Mouse (Mus musculus) myocyte (in vitro differentiated cells): ENCODE results near the gene Hjurp. TPM values are rescaled to one million over a fixed set of nuclear protein-coding genes. Genes with fewer than 3 reads are reported as not detected.
A peak's percentile ranks its signal among the peaks of the same experiment; 100 is the strongest.

Source experiments
- H3K27me3 ChIP-seq: one replicate; pipeline ENCODE4 v1.6.1; 2011; ENCODE audit not compliant: control insufficient read depth, insufficient read depth, insufficient read length
- H3K36me3 ChIP-seq: one replicate; pipeline ENCODE4 v1.6.1; 2011; ENCODE audit not compliant: control insufficient read depth, insufficient read depth
- H3K4me2 ChIP-seq: one replicate; pipeline ENCODE4 v1.6.1; 2011; ENCODE audit warnings: low read depth, control low read depth
- H3K4me3 ChIP-seq: one replicate; pipeline ENCODE4 v1.5.1; 2011; ENCODE audit warnings: mild to moderate bottlenecking, control low read depth, moderate library complexity
- H3K79me2 ChIP-seq: one replicate; pipeline ENCODE4 v1.6.1; 2011; ENCODE audit not compliant: control insufficient read depth, insufficient read depth
- H3ac ChIP-seq: one replicate; pipeline ENCODE4 v1.6.1; 2011; ENCODE audit not compliant: control insufficient read depth, insufficient read length
- CEBPB ChIP-seq: IDR thresholded peaks from 2 replicates; pipeline ENCODE4 v1.6.1; 2011; ENCODE audit warnings: mild to moderate bottlenecking, moderate library complexity; ENCODE audit not compliant: poor library complexity, insufficient read depth, severe bottlenecking
- E2F4 ChIP-seq: IDR thresholded peaks from one replicate; pipeline ENCODE4 v1.6.1; 2011; ENCODE audit warnings: mild to moderate bottlenecking, control low read depth, moderate library complexity; ENCODE audit not compliant: insufficient read depth
- MAX ChIP-seq: IDR thresholded peaks from one replicate; pipeline ENCODE4 v1.6.1; 2011; ENCODE audit warnings: low read depth, mild to moderate bottlenecking, control low read depth
- MYOD1 ChIP-seq, 3 experiments: IDR thresholded peaks; one replicate each; pipeline ENCODE4 v1.6.1; 2011; ENCODE audit warnings: control low read depth in 2 of 3, low read depth in 2 of 3, mild to moderate bottlenecking in 2 of 3, moderate library complexity in 1 of 3; ENCODE audit not compliant: insufficient read length in 2 of 3, control insufficient read depth in 1 of 3
- MYOG ChIP-seq, 3 experiments: IDR thresholded peaks; one replicate each; pipeline ENCODE4 v1.6.1; 2011; ENCODE audit warnings: control low read depth in 2 of 3, low read depth in 2 of 3, mild to moderate bottlenecking in 2 of 3; ENCODE audit not compliant: insufficient read length in 2 of 3, control insufficient read depth in 1 of 3, insufficient read depth in 1 of 3
- POLR2A ChIP-seq: IDR thresholded peaks from one replicate; pipeline ENCODE4 v1.6.1; 2011; ENCODE audit warnings: low read depth, mild to moderate bottlenecking, control low read depth, moderate library complexity; ENCODE audit not compliant: insufficient read length
- POLR2AphosphoS2 ChIP-seq: IDR thresholded peaks from one replicate; pipeline ENCODE4 v1.6.1; 2011; ENCODE audit warnings: low read depth, control low read depth; ENCODE audit not compliant: insufficient read length
- REST ChIP-seq: IDR thresholded peaks from one replicate; pipeline ENCODE4 v1.6.1; 2011; ENCODE audit warnings: mild to moderate bottlenecking, control low read depth, moderate library complexity; ENCODE audit not compliant: insufficient read depth, insufficient read length
- SRF ChIP-seq: IDR thresholded peaks from one replicate; pipeline ENCODE4 v1.6.1; 2011; ENCODE audit warnings: low read depth; ENCODE audit not compliant: control insufficient read depth, insufficient read length
- TCF12 ChIP-seq: IDR thresholded peaks from one replicate; pipeline ENCODE4 v1.6.1; 2011; ENCODE audit warnings: mild to moderate bottlenecking, control low read depth; ENCODE audit not compliant: poor library complexity, insufficient read depth, severe bottlenecking
- TCF3 ChIP-seq: IDR thresholded peaks from one replicate; pipeline ENCODE4 v1.6.1; 2011; ENCODE audit warnings: low read depth, control low read depth; ENCODE audit not compliant: insufficient read length
- USF1 ChIP-seq: IDR thresholded peaks from one replicate; pipeline ENCODE4 v1.6.1; 2011; ENCODE audit warnings: low read depth, mild to moderate bottlenecking, control low read depth, moderate library complexity
- polyA plus RNA-seq: library from polyadenylated mRNA; unstranded; fragments of >200 nt; fragmentation: generic; extraction: Trizol; gene quantifications from one replicate; pipeline ENCODE4 v1.2.1, GENCODE M21; 2012; ENCODE audit warnings: missing spikeins

The Hjurp gene
- polyA plus RNA-seq, 1 experiment, result 37.7 TPM

DNA sequence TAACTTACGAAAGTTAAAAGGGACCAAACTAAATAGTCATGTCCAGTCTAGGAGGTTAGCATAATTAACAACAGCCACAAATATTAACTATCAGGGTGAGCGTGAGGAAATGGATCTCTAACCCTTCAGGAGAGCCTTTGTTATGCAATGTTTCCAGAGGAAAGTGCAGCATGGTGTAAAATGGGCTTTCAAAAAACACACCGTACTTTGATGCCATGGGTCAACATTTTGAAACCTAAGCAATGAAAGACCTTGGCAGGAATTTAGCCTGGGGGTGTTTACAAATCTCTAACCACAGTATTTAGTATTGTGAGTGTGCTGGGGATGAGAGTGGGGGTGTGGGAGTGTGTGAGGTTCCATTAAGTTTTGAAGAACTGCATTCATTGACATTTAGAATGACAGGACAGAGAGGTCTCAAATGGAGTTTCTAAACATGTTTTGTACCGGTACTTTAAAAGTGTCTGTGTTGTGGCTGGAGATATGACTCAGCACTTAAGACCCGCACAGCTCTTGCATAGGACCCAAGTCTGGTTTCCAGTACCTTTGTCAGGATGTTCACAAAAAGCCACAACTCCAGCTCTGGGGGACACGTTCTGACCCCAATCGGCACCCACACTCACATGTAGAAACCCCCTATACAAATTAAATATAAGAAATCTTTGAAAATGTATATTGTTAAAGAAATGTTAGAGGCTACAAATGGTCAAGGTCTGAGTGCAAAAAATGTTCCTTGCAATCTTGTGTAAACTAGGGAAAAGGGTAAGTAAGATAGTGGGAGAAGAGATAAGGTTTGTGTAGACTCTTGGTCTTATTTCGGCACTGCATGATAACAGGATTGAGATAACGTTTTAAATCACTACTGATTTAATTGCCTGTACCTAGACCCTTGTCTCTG is 1.9 kb upstream of the Hjurp start:
- no peak overlapping the region for H3ac ChIP-seq
- TF ChIP-seq TCF3, result no peak
- no peak for TF ChIP-seq MYOG (IDR thresholded peaks at IDR 0.05; ENCODE audit: control insufficient read depth in 1 of 3, insufficient read depth in 1 of 3, insufficient read length in 2 of 3, low read depth in 2 of 3)
- TF ChIP-seq USF1, result no peak
- no peak for TF ChIP-seq CEBPB
- no peak for TF ChIP-seq POLR2AphosphoS2
- no peak for TF ChIP-seq POLR2A
- TF ChIP-seq SRF, result no peak
- TF ChIP-seq REST, result no peak
- no peak for TF ChIP-seq E2F4
- no peak for TF ChIP-seq MAX
- TF ChIP-seq TCF12, result no peak
- TF ChIP-seq MYOD1 (IDR thresholded peaks at IDR 0.05; ENCODE audit: control insufficient read depth in 1 of 3, insufficient read length in 2 of 3, low read depth in 2 of 3), result no peak
- H3K4me2 ChIP-seq, result no peak overlapping the region
- H3K4me3 ChIP-seq, result no peak overlapping the region
- peaks cover 28% of the 10 kb centered on the region for H3K79me2 ChIP-seq
- no peaks in the 10 kb centered on the region for H3K27me3 ChIP-seq
- H3K36me3 ChIP-seq, result peaks cover 8% of the 10 kb centered on the region

DNA sequence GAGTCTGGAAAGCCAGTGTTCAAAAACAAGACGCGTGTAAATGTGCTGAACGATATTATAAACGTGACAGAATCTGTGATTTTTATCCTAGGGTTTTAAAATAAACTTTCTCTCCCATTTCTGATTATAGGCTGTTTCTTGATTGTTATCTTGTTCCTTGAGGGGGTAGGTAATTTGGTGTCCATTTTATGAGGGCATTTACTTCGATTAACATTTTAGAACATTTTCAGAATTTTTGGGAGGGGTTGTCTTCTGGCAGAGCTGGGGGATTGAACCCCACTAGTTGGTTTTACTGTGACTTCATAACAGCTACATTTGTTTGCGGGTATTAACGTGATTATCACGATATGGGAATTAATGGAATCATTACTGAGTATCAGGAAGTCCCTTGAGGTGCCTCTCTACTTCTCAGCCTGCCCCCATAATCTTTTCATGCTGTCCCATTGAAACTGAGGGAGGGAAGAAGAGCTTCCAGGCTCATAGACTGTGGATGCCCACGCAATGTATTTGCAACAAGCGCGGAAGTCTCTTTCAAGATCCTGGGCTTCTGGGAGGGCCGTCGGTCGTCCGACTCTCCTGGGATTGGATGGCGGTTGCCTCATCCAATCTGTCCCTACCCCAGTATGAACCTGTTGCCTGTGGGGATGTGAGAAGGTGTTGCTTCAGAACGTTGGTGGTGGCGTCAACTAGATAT is 532 bp upstream of the Hjurp start:
- H3K4me2 ChIP-seq, result peak overlapping the region; percentile 57
- peak overlapping the region; percentile 44 for H3K4me3 ChIP-seq
- peaks cover 38% of the 10 kb centered on the region for H3K79me2 ChIP-seq
- TF ChIP-seq TCF12, result no peak
- no peak for TF ChIP-seq MYOG (IDR thresholded peaks at IDR 0.05; ENCODE audit: control insufficient read depth in 1 of 3, insufficient read depth in 1 of 3, insufficient read length in 2 of 3, low read depth in 2 of 3)
- TF ChIP-seq POLR2A, result no peak
- TF ChIP-seq SRF, result no peak
- no peak for TF ChIP-seq USF1
- TF ChIP-seq TCF3, result no peak
- TF ChIP-seq POLR2AphosphoS2, result no peak
- no peak for TF ChIP-seq REST
- no peak for TF ChIP-seq E2F4
- TF ChIP-seq CEBPB, result no peak
- TF ChIP-seq MAX, result no peak
- TF ChIP-seq MYOD1 (IDR thresholded peaks at IDR 0.05; ENCODE audit: control insufficient read depth in 1 of 3, insufficient read length in 2 of 3, low read depth in 2 of 3), result no peak
- H3ac ChIP-seq, result peak overlapping the region; percentile 1
- H3K27me3 ChIP-seq, result no peaks in the 10 kb centered on the region
- peaks cover 16% of the 10 kb centered on the region for H3K36me3 ChIP-seq

DNA sequence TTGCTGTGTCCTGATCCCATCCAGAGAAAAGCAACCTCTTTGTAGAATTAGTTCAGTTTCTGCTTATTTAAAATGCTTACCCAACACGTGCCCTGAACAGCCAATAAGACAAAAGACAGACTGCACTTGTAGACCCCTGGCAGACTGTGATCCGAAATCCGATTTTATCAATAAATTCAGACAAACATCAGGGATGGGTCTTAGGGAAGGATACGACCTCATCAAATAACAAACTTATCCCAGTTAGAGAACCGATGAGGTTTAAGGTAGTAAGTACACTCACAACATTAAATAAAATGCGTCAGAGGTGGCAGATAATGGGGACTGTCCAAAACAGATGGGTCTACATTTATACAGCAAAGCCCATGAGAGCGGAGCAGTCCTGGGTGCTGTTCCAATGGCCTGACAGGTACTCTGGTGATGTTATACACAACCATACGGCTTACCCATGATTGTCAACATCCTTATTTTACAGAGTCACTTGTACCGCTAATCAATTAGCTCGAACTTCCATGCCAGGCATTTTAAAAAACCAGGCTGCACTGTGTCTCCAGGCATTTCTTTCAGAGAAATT is 822 bp downstream of the Hjurp start:
- peak overlapping the region; percentile 1 for H3ac ChIP-seq
- H3K79me2 ChIP-seq, result peaks cover 38% of the 10 kb centered on the region
- H3K36me3 ChIP-seq, result peaks cover 20% of the 10 kb centered on the region
- H3K4me3 ChIP-seq, result peak overlapping the region; percentile 44
- peak; percentile 82 for TF ChIP-seq USF1
- no peak for TF ChIP-seq POLR2AphosphoS2
- H3K27me3 ChIP-seq, result no peaks in the 10 kb centered on the region
- H3K4me2 ChIP-seq, result peak overlapping the region; percentile 73

- TF ChIP-seq MYOG (IDR thresholded peaks at IDR 0.05; ENCODE audit: control insufficient read depth in 1 of 3, insufficient read depth in 1 of 3, insufficient read length in 2 of 3, low read depth in 2 of 3) (no peak), POLR2A (no peak), SRF (no peak), CEBPB (no peak), REST (no peak), TCF12 (no peak), MAX (no peak), E2F4 (no peak), TCF3 (no peak), MYOD1 (IDR thresholded peaks at IDR 0.05; ENCODE audit: control insufficient read depth in 1 of 3, insufficient read length in 2 of 3, low read depth in 2 of 3) (no peak), USF1 (no peak), POLR2AphosphoS2 (no peak)
- H3K36me3 ChIP-seq, result peaks cover 25% of the 10 kb centered on the region
Observed at GRCm38 (mm10) chr1:88275698-88276523, 1.5 kb downstream of the Hjurp start.

More at GRCm38 (mm10) chr1:88275698-88276523, 1.5 kb downstream of the Hjurp start:
- Histone ChIP-seq H3K79me2 (peaks cover 38% of the 10 kb centered on the region), H3K4me3 (peak overlapping the region; percentile 44), H3K4me2 (peak overlapping the region; percentile 73), H3ac (peak overlapping the region; percentile 1), H3K27me3 (no peaks in the 10 kb centered on the region)
